Mouse (Mus musculus) bone marrow, adult 2 months (tissue): ENCODE measurements around the gene Gpr176.

Experiments used
- CTCF ChIP-seq: fragments of 200-500 bp; IDR thresholded peaks from 2 replicates; pipeline ENCODE4 v1.5.1; 2011; ENCODE audit warnings: low read length, control low read depth; ENCODE audit not compliant: control insufficient read depth, insufficient read depth
- POLR2A ChIP-seq: fragments of 200-500 bp; IDR thresholded peaks from 2 replicates; pipeline ENCODE4 v1.6.1; 2011; ENCODE audit warnings: low read depth, mild to moderate bottlenecking, control low read depth, low read length, borderline replicate concordance; ENCODE audit not compliant: control insufficient read depth

DNA sequence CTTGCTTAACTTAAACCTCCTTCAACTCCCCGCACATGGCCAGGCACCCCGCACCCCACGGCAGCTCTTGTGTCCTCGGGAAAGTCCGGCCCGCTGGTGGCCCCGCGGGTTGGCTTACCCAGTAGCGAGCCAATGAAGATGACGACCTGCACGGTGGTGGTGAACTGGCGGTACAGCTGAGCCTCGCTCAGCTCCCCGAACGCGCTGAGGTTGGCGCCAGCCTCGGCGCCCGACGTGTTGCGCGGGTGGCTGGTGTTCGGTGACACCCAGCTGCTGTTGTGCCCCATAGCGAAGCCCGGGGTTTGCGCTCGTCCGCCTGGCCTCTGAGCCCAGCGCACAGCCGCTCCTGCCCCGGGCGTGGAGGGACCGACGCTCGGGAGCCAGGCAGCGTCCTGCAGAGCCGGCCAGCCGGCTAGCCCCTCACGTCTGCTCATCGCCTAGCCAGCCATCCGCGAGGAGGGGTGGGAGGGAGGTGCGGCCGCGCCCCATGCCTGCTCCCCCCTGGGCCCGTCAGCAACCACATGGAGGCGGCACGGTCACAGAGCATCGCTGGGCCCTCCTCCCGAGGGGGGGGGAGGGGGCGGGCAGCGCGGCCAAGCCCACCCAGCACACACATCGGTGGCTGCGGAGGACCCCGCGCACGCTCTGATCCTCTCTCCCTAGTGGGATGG lies at the start of gene Gpr176:
- TF ChIP-seq CTCF = no peak
- TF ChIP-seq POLR2A = no peak
